Mouse (Mus musculus) stomach, embryonic 15.5 days (tissue): ENCODE measurements around the gene Prim2. TPM values are rescaled to one million over a fixed set of nuclear protein-coding genes. Genes with fewer than 3 reads are reported as not detected.
"Not testable (repeated sequence)": the region's sequence is repeated elsewhere in the genome, so short reads cannot be mapped to it uniquely, and the experiment has no call there.

Experiments
- ATAC-seq: fragments of 200-750 bp; cut with Nextera tagmentation; 2 replicates; pipeline ENCODE4 v1.8.0; 2017; ENCODE audit warnings: low read depth, moderate number of reproducible peaks, moderate TSS enrichment; ENCODE audit not compliant: insufficient read depth, low FRiP score
- H3K27ac ChIP-seq: fragments of 300-500 bp; sonication (generic); 2 replicates; pipeline ENCODE4 v1.5.1; 2015; ENCODE audit warnings: mild to moderate bottlenecking, inconsistent platforms
- H3K27me3 ChIP-seq: fragments of 300-500 bp; sonication (generic); replicated peaks from 2 replicates; pipeline ENCODE4 v1.6.1; 2015; ENCODE audit warnings: inconsistent platforms
- H3K36me3 ChIP-seq: fragments of 300-500 bp; sonication (generic); 2 replicates; pipeline ENCODE4 v1.6.1; 2015; ENCODE audit warnings: inconsistent platforms
- H3K4me1 ChIP-seq: fragments of 300-500 bp; sonication (generic); 2 replicates; pipeline ENCODE4 v1.6.1; 2015; ENCODE audit warnings: inconsistent platforms
- H3K4me2 ChIP-seq: fragments of 300-500 bp; sonication (generic); 2 replicates; pipeline ENCODE4 v1.6.1; 2015; ENCODE audit warnings: mild to moderate bottlenecking, inconsistent platforms
- H3K4me3 ChIP-seq: fragments of 300-500 bp; sonication (generic); replicated peaks from 2 replicates; pipeline ENCODE4 v1.5.1; 2015; ENCODE audit warnings: inconsistent platforms
- H3K9ac ChIP-seq: fragments of 300-500 bp; sonication (generic); 2 replicates; pipeline ENCODE4 v1.6.1; 2015; ENCODE audit warnings: inconsistent platforms
- H3K9me3 ChIP-seq: fragments of 300-500 bp; sonication (generic); 2 replicates; pipeline ENCODE4 v1.6.1; 2016; ENCODE audit warnings: inconsistent platforms
- WGBS: fragments of 180-500 bp; shearing (Covaris S2); methylation state at CpG from one replicate; pipeline ENCODE4 v1.1.7; 2015; 5-methylcytosine and 5-hydroxymethylcytosine counted together
- polyA plus RNA-seq: library from polyadenylated mRNA; unstranded; fragments of >200 nt; fragmentation: Nextera tagmentation; extraction: Ambion mirVana; gene quantifications from 2 replicates; pipeline ENCODE4 v1.2.1, GENCODE M21; 2015

Prim2 gene
- polyA plus RNA-seq, 1 experiment from 2014 or later = 31.9 TPM

DNA sequence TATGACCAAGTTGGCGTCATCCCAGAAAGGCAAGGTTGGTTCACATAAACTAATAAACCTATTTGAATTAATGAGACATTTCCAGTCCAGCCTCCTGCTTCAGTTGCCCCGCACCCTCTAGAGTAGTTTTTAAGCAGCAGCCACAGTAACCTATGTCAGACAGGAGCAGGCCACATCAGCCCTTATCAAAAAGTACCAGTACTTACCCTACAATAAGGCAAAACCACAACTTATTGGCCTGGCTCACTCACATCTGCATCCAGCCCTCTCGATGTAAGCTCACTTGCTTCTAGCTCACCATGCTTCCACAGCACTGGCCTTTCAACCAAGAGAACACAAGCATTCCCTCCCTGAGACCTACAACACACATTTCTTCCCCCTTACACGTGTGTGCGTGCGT, 44.7 kb downstream of the Prim2 start:
- ATAC-seq = peak; percentile 78; the same call in 1 of the 2 replicates
- H3K27ac ChIP-seq = no peak overlapping the region
- no peak overlapping the region for H3K4me2 ChIP-seq
- H3K27me3 ChIP-seq = no peaks in the 10 kb centered on the region
- H3K4me3 ChIP-seq = no peak overlapping the region
- WGBS = 88% methylated on average over 6 of the region's 6 CpGs
- peaks cover 2% of the 10 kb centered on the region for H3K36me3 ChIP-seq
- no peaks in the 10 kb centered on the region for H3K9me3 ChIP-seq
- no peak overlapping the region for H3K9ac ChIP-seq
- no peaks in the 10 kb centered on the region for H3K4me1 ChIP-seq

GRCm38 (mm10) chr1:33624441-33624840, 45.2 kb downstream of the Prim2 start:
- Histone ChIP-seq H3K9me3 (no peaks in the 10 kb centered on the region), H3K27me3 (no peaks in the 10 kb centered on the region), H3K9ac (no peak overlapping the region), H3K27ac (no peak overlapping the region), H3K4me3 (no peak overlapping the region), H3K36me3 (no peaks in the 10 kb centered on the region; the same call in 1 of the 2 replicates), H3K4me2 (no peak overlapping the region), H3K4me1 (no peaks in the 10 kb centered on the region)
- ATAC-seq = no peak
- WGBS = 76% methylated on average over 4 of the region's 4 CpGs

- Histone ChIP-seq H3K27ac (no peak overlapping the region), H3K4me2 (no peak overlapping the region), H3K4me3 (no peak overlapping the region), H3K36me3 (no peaks in the 10 kb centered on the region; the same call in 1 of the 2 replicates), H3K9ac (no peak overlapping the region), H3K9me3 (no peaks in the 10 kb centered on the region), H3K4me1 (no peaks in the 10 kb centered on the region), H3K27me3 (no peaks in the 10 kb centered on the region)
- ATAC-seq = no peak
- WGBS = 89% methylated on average over 10 of the region's 10 CpGs
These were observed 47.8 kb downstream of the Prim2 start for GRCm38 (mm10) chr1:33621791-33622190.

DNA sequence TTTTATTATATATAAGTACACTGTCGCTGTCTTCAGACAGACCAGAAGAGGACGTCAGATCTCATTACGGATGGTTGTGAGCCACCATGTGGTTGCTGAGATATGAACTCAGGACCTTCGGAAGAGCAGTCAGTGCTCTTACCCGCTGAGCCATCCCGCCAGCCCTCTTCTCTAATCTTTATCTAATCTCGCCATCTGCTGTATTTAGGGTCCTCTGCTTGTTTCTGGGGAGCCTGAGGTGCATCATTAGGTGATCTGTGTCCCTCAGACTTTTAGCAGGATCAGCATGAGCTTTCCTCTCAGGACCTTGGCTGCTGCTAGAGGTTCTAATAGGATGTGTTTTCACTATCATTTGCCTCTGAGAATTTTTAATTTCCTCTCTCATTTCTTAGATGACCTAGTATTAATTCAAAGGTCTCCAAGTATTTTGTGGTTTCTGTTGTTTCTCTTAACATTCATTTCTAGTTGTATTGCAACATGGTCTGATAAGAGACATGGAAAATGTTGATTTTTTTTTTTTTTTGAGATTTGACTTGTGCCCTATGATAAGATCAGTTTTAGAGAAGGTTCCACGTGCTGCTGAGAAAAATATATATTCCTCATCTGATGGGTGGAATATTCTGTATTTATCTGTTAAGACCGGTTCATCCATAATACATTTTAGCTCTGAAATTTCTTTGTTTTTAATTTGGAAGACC, 49.4 kb downstream of the Prim2 start:
- 86% methylated on average over 9 of the region's 9 CpGs for WGBS
- Histone ChIP-seq H3K36me3 (no peaks in the 10 kb centered on the region; the same call in 1 of the 2 replicates), H3K4me2 (no peak overlapping the region), H3K27me3 (no peaks in the 10 kb centered on the region), H3K4me3 (no peak overlapping the region), H3K4me1 (no peaks in the 10 kb centered on the region), H3K9me3 (no peaks in the 10 kb centered on the region), H3K9ac (no peak overlapping the region), H3K27ac (no peak overlapping the region)
- no peak for ATAC-seq

- not testable (repeated sequence) for H3K4me3 ChIP-seq, H3K4me1 ChIP-seq, ATAC-seq, H3K9me3 ChIP-seq, H3K9ac ChIP-seq, H3K27ac ChIP-seq, H3K4me2 ChIP-seq, H3K27me3 ChIP-seq, H3K36me3 ChIP-seq
- 97% methylated on average over 6 of the region's 6 CpGs for WGBS
These were observed 53.0 kb downstream of the Prim2 start for GRCm38 (mm10) chr1:33616642-33617041.

- ATAC-seq = no peak
- Histone ChIP-seq H3K27me3 (no peaks in the 10 kb centered on the region), H3K27ac (no peak overlapping the region), H3K4me3 (no peak overlapping the region), H3K9me3 (no peaks in the 10 kb centered on the region), H3K4me2 (no peak overlapping the region), H3K4me1 (no peaks in the 10 kb centered on the region), H3K36me3 (no peaks in the 10 kb centered on the region), H3K9ac (no peak overlapping the region)
- 53% methylated on average over 1 of the region's 1 CpGs for WGBS
These were observed 57.5 kb downstream of the Prim2 start for GRCm38 (mm10) chr1:33612100-33612499.

- 68% methylated on average over 14 of the region's 14 CpGs for WGBS
- ATAC-seq = no peak
- no peaks in the 10 kb centered on the region for H3K4me1 ChIP-seq
- no peak overlapping the region for H3K4me2 ChIP-seq
- no peak overlapping the region for H3K4me3 ChIP-seq
- no peak overlapping the region for H3K27ac ChIP-seq
- H3K9ac ChIP-seq = no peak overlapping the region
- H3K36me3 ChIP-seq = no peaks in the 10 kb centered on the region
- H3K27me3 ChIP-seq = no peaks in the 10 kb centered on the region
- no peaks in the 10 kb centered on the region for H3K9me3 ChIP-seq
These were observed 59.4 kb downstream of the Prim2 start for GRCm38 (mm10) chr1:33610026-33610721.

GRCm38 (mm10) chr1:33608133-33608532, 61.5 kb downstream of the Prim2 start:
- Histone ChIP-seq H3K4me3 (no peak overlapping the region), H3K36me3 (no peaks in the 10 kb centered on the region), H3K4me2 (no peak overlapping the region), H3K4me1 (no peaks in the 10 kb centered on the region), H3K9ac (no peak overlapping the region), H3K9me3 (no peaks in the 10 kb centered on the region), H3K27me3 (no peaks in the 10 kb centered on the region), H3K27ac (no peak overlapping the region)
- WGBS = 50% methylated on average over 2 of the region's 2 CpGs
- ATAC-seq = no peak

GRCm38 (mm10) chr1:33604087-33604699, 65.4 kb downstream of the Prim2 start:
- Histone ChIP-seq H3K27ac (no peak overlapping the region), H3K4me2 (no peak overlapping the region), H3K27me3 (no peaks in the 10 kb centered on the region), H3K36me3 (no peaks in the 10 kb centered on the region), H3K4me3 (no peak overlapping the region), H3K9me3 (no peaks in the 10 kb centered on the region), H3K9ac (no peak overlapping the region), H3K4me1 (no peaks in the 10 kb centered on the region)
- ATAC-seq = no peak
- 87% methylated on average over 5 of the region's 5 CpGs for WGBS

- 84% methylated on average over 3 of the region's 3 CpGs for WGBS
- H3K27me3 ChIP-seq = no peaks in the 10 kb centered on the region
- no peak overlapping the region for H3K4me3 ChIP-seq
- H3K9ac ChIP-seq = no peak overlapping the region
- no peaks in the 10 kb centered on the region for H3K36me3 ChIP-seq
- ATAC-seq = no peak
- H3K9me3 ChIP-seq = no peaks in the 10 kb centered on the region
- no peaks in the 10 kb centered on the region for H3K4me1 ChIP-seq
- H3K27ac ChIP-seq = no peak overlapping the region
- no peak overlapping the region for H3K4me2 ChIP-seq
These were observed 69.9 kb downstream of the Prim2 start for GRCm38 (mm10) chr1:33599698-33600097.

DNA sequence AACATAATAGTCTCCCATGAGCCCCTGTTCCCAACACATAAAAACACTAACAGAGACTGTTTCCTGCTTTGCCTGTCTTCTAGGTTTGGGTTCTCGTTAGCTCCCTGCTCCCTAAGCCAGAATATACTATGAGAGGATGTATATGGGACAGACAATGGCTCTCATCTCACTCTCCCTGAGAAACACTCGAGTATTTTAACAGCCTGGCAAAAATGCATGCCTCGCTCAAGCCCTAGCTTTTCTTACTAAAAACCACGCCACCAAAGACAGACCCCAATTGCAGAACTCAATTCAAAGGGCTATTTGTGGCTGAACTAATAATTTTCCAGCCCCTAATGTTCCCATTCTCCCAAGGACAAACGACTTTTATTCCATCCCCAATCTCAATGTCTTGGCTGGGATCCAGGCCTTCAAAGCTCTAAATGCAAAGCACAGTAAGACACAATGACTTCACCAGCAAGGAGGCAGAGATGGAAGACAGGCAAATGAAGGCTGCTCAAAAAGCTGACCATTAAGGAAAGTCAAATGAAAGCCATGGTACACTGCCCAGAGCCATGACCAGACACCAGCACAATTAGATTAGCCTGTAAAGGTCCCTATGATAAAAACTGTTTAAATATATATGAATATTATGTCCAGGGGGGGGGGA, 70.5 kb downstream of the Prim2 start:
- Histone ChIP-seq H3K36me3 (no peaks in the 10 kb centered on the region), H3K4me1 (no peaks in the 10 kb centered on the region), H3K4me3 (no peak overlapping the region), H3K9ac (no peak overlapping the region), H3K9me3 (no peaks in the 10 kb centered on the region), H3K27me3 (no peaks in the 10 kb centered on the region), H3K4me2 (no peak overlapping the region), H3K27ac (no peak overlapping the region)
- 79% methylated on average over 5 of the region's 5 CpGs for WGBS
- ATAC-seq = peak; percentile 35; the same call in 1 of the 2 replicates

DNA sequence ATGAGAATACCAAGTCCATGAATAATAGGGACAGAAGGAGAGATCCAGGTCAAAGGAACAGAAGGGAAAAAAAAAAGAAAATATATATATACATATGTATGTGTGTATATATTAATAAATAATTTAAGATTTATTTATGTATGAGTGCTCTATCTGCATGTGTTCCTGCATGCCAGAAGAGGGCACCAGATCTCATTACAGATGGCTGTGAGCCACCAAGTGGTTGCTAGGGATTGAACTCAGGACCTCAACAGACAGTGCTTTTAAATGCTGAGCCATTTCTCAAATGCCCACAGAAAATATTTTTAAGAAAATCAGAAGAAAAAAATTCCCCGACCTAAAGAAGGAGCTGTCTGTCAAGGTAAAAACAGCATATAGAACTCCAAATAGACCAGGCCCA, 72.6 kb downstream of the Prim2 start:
- no peaks in the 10 kb centered on the region for H3K4me1 ChIP-seq
- WGBS = 82% methylated on average over 1 of the region's 1 CpGs
- no peaks in the 10 kb centered on the region for H3K27me3 ChIP-seq
- no peak overlapping the region for H3K27ac ChIP-seq
- H3K4me2 ChIP-seq = no peak overlapping the region
- H3K4me3 ChIP-seq = no peak overlapping the region
- ATAC-seq = no peak
- no peak overlapping the region for H3K9ac ChIP-seq
- H3K36me3 ChIP-seq = no peaks in the 10 kb centered on the region
- no peaks in the 10 kb centered on the region for H3K9me3 ChIP-seq
